Mouse (Mus musculus): Measurements from ENCODE around the gene Wnt6. TPM values are rescaled to one million over a fixed set of nuclear protein-coding genes. Genes with fewer than 3 reads are reported as not detected.

Gene Wnt6
- total RNA-seq (2021) = under 1 TPM; 0.18 to 0.30 TPM
- long read RNA-seq, experiment 1 = 0 reads
- long read RNA-seq, experiment 2 = 0 reads

DNA sequence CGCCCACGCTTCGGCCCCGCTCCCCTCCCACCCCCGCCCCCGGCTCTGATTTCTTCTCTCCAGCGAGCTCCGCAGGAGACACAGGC, at the start of gene Wnt6:
TSS of gene Wnt6 (plus strand) at position 48 of the 86 bp plus-strand sequence.
- DNase-seq = no peak

DNA sequence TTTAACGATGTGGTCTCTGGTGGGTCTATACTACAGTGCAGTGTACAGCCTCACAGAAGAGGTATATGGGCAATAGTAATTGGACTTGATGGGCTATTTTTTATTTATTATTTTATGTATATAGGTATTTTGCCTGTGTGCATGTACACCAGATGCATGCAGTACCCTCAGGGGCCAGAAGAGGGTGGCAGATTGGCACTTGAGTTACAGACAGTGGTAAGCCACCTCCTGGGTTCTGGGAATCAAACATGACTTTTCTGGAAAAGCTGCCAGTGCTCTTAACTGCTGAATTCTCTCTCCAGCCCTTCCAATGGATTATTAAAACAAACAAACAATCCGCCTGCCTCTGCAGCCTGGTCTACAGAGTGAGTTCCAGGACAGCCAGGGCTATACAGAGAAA, 47.9 kb upstream of the Wnt6 start:
- no peak for DNase-seq

DNA sequence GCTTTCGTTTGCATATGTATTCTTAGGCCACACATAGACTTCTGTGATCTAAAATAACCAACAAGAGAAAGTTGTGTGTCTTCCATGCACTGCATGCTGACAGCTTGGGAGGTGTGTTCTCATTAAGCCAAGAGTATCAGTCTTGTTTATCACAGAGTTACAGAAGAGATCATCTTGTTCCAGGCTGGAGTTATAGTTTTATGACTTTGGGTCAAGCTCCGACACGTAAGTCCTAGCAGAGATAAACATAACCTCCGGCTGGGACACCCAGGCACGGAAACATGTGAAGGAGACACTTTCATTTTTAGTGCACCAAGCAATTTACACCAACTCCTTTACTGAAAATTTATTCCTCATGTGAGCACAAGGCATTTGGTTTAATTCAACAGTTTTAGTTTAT, 45.6 kb upstream of the Wnt6 start:
- no peak for DNase-seq

DNA sequence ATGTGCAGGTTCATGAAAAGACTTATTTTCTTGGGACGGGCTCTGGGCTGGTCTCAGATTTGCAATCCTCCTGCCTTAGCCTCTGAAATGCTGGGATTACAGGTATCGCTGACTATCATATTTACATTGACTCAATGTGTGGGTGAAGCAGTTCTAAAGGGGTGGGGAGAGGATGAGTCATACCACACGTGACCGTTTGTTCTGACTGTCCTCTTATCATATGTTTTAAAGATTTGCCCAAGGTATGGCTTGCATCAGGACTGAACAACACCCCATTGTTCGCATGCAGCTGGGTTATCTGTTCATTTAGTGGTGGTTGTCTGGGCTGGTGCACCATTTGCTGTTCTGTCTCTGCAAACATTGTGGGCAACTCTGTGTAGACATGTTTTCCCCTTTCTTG, 45.0 kb upstream of the Wnt6 start:
- no peak for DNase-seq

DNA sequence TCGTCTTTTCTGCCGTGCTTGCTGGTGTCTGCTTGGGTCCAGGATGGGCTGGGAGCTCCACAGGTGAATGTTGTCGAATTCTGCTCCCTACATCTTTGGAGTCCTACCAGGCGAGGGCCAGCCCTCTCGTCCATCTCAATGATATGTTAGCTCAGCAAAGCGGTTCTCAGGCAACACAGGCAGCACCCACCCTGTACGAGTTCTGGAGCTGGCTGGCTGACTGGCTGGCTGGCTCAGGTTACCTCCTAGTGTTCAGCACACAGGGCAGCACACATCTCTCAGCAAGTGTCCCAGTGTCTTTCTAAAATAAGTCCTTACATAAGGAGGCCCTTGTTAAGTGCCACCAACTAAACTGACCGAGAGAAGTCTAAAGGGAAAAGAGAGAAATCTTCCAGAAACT, 43.2 kb upstream of the Wnt6 start:
- DNase-seq = no peak

DNA sequence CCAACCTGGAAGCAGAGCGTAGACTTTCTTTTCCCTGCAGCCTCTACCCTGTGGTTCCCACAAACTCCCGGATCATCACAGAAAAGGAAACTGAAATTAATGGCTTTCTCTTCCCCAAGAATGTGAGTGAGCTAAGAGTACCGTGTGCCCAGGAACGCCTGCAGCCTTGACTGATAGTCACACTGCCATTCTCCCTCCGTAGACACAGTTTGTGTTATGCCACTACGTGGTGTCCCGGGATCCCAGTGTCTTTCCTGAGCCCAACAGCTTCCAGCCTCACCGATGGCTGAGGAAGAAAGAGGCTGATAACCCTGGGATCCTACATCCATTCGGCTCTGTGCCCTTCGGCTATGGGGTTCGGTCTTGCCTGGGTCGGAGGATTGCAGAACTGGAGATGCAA, 34.7 kb upstream of the Wnt6 start:
- DNase-seq = no peak

DNA sequence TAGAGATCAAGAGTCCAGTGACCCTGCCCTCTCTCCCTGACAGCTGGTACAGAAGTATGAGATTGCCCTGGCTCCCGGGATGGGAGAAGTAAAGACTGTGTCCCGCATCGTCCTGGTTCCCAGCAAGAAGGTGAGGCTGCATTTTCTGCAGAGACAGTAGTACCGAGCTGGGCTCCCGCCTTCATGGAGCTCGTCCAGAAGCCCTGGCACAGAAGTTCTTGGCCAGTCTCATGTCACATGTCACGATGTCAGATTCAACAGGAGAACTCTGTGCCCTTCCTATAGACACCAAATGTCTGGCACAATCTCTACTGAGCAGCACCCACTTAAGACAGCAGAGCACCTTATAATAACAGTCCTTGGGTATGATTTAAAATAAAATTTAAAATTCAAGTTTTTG, 34.2 kb upstream of the Wnt6 start:
- peak in 1 of 2 experiments; percentile 24 for DNase-seq

DNA sequence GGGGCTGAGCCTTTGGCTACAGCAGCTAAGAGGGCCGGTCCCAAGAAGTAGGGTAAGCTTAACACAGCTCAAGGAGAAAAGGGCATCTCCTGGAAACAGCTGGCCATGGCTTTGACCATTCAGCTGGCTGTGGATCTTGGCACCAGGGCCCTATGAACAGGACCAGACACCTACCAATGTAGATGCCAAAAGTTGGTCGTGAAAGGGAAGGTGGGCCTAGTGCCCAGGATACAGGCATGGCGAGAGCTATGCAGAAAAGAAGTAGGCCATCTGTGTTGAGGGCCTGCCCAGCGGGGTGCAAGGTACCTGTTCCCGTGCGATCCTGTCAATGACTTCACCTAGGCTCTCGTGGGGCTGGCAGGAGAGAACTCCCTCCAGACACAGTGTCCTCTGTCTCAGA, 30.8 kb upstream of the Wnt6 start:
- DNase-seq = peak; percentile 42 to 75

DNA sequence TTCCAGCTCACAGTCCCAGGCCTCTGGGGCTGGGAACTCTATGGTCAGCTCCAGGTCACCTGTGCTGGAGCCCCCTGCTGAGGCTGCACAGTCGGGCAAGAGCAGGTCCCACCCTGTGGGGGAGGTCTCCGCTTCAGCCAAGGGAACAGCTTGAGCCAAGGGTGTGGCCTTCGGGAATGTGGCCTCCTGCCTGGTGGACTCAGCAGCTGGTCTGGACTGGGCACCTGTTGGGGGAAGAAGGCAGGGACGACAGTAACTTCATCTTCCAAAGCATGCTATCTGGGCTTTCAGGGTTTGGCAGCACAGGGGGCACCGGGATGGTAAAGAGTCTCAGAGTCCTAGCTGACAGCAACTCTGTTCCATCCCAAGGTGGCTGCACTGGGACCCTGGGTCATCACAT, 24.4 kb upstream of the Wnt6 start:
- DNase-seq = no peak

DNA sequence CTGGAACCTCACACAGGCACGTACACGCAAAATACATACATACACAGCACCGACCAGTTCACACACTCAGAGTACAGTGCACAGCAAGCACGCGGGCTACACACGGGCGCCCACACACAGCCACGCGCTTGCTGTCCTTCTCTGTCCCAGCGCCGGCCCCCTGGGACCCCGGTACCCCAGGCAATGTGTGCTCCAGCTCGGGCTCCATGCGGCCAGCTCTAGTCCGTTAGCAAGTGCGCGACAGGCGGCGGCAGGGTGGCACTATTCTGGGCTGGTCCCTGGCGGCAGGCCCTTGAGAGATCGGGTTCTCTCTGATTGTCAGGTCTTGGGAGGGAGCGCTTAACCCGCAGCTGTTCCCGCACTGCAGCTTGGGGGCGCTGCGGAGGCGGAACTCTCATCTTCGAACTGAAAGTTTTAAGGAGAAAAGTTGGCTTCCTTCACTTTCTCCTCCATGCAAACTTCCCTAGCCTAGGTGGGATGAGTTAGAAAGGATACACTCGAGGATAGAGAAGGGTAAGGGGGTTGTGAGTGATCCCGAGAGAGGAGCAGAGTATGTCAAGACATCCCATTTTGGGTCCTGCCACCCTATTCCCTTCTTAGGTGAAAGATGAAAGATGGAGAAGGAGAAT, 22.9 kb upstream of the Wnt6 start, which contains the start of gene Prkag3:
TSS of gene Prkag3 (minus strand) at position 579 of the 629 bp plus-strand sequence.
- peak; percentile 77 to 79 for DNase-seq

DNA sequence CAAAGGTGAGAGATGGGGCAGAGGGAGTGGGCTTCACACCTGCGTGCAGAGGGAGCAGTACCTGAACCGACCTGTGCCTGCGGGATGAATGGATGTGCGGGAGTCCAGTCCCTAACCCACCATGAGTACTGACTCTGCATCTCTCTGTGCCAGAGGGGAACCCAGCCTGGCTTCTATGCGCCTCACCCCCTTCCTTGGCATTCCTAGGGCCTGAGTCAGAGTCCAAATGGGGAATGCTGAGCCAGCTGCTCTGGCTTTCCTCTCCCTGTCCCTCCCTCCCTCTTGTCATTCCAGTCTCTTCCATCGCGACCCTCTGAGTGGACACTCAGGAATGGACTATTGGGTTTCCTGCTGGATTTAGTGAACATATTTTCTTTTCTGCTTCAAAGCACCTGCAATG, 22.4 kb upstream of the Wnt6 start:
- peak; percentile 72 to 81 for DNase-seq

DNA sequence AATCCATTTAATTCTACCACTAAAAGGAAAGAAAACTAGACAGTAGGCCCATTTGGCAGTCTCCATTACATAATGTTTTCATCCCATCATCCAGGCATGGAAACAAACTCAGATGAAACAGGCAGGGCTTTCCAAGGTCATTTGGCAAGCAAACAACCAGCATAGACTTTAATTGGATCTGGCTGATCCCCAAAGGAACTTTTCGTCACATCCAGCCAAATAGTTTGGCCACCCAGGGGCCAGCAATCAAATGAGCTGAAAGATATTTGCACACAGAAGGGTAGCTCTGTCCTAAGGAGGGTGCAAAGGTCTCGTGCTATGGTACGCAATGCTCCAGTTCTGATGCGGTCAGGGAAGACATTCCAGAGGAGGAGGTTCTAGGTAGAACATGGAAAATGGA, 21.0 kb upstream of the Wnt6 start:
- peak in 1 of 2 experiments; percentile 50 for DNase-seq

DNA sequence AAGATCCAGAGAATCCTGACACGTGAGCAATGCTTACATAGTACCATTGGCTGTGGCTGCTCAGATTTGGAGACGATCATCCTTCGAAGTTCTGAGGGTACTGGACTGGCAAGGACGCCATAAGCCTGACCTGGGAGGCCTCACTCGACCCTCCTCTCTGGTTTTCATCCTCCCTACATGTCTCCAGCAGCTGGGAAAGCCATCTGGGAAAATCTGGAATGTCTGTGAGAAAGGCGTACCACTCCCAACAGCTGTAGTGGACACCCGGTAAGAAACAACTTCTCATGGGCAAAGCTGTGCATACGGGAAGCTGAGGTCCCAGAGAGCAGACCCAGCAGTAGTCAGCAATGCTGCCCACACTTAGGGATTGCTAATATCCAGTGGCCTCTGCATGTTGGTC, 19.5 kb upstream of the Wnt6 start:
- DNase-seq = no peak

DNA sequence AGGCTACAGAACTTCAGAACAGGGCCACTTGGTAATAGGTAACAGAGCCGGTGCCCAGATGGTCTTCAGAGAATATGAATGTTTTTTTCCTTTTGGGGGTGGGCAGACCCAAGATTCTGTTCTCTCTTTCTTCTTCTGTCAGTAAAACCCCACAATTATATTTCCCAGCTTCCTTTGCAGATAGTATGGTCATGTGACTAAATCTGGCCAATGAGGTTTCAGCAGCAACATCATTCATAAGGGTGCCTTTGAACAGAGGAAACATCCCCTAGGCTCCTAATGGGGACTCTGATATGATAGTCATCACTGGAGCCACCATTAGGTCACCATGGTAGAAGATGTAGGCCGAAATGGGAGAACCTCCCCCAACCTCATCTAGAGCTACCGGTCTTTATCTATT, 18.9 kb upstream of the Wnt6 start:
- no peak for DNase-seq

DNA sequence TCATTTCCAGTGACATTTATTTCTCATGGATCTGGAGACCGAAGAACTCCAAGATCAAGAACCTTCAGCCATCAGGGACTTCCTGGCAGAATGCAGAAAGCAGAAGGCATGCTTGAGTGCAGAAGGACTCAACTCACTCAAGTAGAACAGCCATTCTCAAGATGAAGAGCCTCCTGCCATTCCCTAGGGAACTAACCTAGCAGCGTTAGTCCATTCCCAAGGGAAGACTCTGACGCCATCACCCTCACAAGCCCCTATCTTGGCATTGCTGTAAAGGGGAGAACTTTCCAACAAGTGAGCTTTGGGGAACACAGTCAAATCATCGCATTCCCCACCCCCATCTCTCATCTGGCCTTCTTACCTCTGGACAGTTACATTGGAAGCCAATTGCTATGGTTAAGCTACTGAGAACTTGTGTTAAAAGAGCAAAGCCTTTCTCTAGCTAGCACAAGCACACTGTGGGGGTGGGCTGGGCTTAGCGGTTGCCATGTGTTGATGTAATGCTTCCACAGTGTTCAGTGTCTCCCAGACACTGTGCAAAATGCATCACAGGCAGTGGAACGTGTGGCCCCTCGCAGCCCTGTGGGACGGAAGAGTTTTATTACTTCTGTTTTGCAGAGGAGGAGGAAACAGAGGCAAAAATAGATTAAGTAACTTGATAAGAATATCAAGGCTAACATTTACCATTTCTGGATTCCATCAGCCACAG, 18.3 kb upstream of the Wnt6 start:
- no peak for DNase-seq

DNA sequence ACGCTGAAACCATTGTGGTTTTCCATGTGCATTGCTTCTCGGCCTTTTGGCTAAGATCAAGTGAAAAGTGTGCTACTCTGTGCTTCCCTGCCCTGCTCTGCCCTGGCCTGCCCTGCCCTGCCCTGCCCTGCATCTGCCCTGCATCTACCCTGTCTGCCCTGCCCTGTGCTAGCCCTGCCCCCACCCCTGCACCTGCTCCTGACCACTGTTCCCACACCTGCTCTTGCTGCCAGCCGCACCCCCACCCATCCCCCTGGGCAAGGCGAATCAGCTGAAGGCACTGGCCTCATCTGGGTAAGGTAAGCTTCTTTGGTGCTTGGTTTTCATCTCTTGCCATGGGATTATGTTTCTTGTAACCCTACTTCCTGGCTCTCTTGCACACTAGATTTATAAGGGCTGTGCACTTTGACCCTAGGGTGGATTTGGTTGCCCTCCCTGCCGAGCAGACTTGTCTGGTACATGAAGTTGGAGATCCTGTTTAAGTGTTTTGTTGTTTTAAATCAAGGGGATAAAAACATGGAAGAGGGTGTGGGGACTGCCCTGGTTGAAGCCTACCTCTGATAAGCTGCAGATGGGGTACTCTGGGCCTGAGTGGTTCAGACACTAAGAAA, 17.4 kb upstream of the Wnt6 start:
- DNase-seq = no peak

DNA sequence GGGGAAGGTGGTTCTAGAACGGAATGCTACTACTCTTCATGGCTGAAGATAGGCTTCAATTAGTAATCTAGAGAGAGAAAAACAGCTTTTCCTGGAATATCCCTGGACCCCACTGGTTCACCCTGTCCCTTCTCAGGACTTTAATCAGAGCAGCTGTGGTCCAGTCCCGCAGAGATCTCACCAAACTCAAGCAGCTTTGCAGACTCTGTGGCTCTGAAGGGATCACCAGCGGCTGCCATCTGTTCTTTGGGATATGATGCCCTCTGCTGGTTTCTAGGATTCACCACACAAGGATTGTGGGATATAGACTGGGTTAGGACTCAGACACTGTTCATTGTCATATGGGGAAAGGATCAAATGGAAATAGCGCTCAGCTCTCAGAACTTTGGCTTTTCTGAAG, 11.9 kb upstream of the Wnt6 start:
- peak; percentile 75 to 79 for DNase-seq

DNA sequence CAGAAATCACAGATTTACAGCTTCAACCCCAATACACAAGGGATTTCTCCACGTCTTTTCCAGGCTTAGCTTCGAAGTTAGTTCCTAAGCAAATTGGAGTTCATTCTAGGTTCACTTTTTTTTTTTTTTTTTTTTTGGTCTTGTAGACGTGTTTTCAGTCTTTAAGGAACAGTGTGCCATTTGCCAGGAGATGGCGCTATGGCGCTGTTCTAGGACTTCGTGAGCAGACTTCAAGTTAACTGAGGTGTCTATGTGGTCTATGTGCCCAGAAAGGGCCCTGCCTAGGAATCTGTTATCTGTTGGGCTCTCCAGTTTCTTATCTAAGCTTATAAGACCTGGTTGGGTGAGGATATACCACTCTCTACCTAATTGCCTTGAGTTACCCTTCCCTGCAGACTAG, 8.6 kb upstream of the Wnt6 start:
- peak; percentile 63 to 81 for DNase-seq

DNA sequence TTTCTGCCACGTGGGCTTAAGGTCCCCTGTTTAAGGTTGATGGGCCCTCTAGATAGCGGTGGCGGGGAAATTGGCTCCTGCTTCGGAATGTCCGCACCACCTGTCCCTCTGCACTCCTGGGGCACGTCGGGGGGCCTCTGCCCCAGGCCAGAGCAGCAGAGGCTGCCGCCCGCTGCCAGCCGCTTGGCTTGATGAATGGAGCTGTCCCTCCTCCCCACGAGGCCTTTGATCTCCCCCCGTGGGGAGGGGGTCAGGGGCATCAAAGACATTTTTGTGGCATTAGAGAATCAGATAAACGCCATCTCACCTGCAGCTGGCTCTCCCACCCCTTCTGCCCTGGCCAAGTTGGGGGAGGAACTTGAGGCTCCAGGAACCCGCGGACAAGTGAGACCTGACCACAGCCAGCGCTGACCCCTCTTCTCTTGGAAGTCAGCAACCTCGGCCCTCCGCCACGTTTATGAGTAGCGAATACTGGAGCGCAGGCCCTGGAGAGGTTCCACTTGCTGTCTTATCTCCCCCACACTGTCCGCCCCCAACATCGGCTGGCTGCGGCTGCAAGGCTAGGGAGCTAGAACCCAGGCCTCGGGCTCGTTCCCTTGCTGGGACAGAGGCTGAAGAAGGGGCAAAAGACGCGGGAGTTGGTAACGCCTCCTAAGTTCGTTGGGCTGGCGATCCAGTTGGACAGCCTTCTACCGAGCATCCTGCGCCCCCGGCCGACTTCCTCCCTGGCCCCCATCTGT, 795 bp upstream of the Wnt6 start:
- no peak for DNase-seq

DNA sequence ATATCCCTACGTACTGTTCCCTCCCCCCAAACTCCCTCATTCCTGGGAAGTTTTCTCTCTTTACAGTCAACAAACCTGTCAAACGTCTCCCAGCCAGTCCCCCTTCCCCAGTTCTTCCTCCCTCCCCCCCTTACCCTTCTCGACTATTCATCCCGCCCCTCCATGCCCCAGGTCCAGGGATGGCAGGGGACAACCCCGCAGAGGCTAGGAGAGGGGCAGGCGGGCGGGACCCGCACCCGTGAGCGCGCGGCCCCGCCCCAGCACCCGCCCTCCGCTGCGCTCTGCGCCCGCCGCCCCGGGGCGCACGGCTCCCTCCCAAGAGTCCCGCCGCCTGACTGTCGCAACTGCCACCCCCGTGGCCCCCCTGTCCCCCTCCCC, 236 bp upstream of the Wnt6 start:
- no peak for DNase-seq

DNA sequence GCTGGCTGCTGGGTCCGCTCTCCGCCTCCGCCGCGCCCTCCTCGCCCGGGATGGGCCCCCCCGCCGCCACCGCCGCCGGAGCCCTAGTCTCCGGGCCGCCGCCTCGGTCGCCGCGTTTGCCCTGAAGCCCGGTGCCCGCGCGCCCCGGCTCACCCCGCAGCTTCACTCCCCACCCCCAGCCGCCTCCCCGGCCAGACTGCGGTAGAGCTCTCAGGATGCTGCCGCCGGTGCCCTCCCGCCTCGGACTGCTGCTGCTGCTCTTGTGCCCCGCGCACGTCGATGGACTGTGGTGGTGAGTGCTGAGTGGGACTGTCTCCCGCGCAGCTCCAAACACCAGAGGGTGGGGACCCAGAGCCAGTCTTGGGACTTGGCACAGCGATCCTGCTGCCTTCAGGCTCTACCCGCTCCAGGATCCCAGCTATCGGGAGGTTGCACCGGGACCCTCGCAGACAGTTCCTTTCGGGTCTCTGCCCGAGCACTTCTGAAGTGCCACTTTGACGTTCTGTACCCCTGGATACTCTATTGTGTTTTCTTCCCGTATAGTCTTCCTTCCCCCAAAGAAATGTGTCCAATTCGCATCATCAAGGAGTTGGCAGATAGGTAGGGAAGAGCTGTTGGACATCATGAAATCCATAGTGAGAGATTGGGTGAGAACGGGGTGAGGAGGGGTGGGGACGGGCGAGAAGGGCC, 384 bp downstream of the Wnt6 start:
- DNase-seq = peak in 1 of 2 experiments; percentile 39

DNA sequence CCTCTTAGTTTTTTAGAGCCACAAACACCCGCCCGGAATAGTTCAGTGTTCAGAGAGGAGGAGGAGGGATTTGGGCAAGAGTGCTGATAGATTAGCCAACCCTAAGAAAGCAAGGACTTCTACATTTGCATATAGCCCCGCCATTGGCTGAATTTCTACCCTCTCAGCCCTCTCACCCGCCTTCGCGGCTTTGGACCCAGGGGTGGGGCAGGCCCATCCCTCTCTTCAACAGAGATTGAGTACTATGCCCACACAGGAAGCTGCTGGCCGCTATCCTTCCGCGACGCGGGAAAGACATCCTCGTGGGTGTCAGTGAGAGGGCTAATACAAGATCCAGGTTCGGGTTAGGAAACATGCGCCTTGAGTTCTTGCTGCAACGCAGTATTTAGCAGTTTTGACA, 1.4 kb downstream of the Wnt6 start:
- peak; percentile 86 to 92 for DNase-seq

DNA sequence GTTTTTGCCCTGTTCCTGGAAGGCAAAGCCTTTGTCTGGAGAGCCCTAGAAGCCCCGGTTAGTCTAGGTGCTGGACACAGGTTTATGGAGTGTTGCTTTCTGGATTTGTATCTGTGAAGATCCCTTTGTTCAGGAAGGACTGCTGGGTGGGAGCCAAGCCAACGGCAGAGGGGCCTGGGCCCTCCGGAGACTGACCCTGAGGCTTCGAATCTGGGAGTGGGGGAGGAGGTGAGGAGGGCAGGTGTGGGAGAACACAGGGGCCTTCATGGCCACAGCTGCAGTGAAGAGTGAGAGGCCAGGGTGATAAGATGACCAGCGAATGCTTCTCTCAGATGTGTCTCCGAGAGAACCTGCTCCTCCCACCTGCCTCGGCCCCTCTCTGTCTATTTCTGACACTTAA, 2.4 kb downstream of the Wnt6 start:
- DNase-seq = no peak

All from heart, adult 18-20 months (tissue).